Mouse (Mus musculus) megakaryocyte progenitor cell, adult 5-6 weeks (primary cell): ENCODE measurements around the gene Bclaf1. TPM values are rescaled to one million over a fixed set of nuclear protein-coding genes. Genes with fewer than 3 reads are reported as not detected.

ENCODE experiments used
- ATAC-seq: replicated peaks from 2 replicates; pipeline ENCODE4 v1.8.0; 2016; ENCODE audit warnings: mild to moderate bottlenecking, moderate TSS enrichment, inconsistent platforms; ENCODE audit not compliant: poor library complexity
- total RNA-seq, 2 experiments: library from RNA; stranded (forward) in 1 of 2; stranded (reverse) in 1 of 2; fragments of 157-497, 149-512 nt in 1 of 2; fragments of 200-1000 nt in 1 of 2; gene quantifications; 2 replicates each; pipeline versions ENCODE4 v1.2.3 to v1.2.4; 2015 to 2017

Gene Bclaf1
- total RNA-seq, 2 experiments from 2014 or later, result 245 to 401 TPM

- no peak for ATAC-seq
Measured at GRCm38 (mm10) chr10:20314797-20315196, 2.5 kb downstream of the Bclaf1 start.

- ATAC-seq, result no peak
Measured at GRCm38 (mm10) chr10:20317466-20317865, 5.2 kb downstream of the Bclaf1 start.

GRCm38 (mm10) chr10:20326226-20326625 lies 14.0 kb downstream of the Bclaf1 start:
- ATAC-seq, result no peak

- ATAC-seq, result no peak
Measured at GRCm38 (mm10) chr10:20331262-20331661, 19.0 kb downstream of the Bclaf1 start.

GRCm38 (mm10) chr10:20337872-20338271 lies 25.6 kb downstream of the Bclaf1 start:
- no peak for ATAC-seq

- no peak for ATAC-seq
Measured at GRCm38 (mm10) chr10:20345736-20346135, 33.5 kb downstream of the Bclaf1 start.

- ATAC-seq, result peak; percentile 79
Measured at GRCm38 (mm10) chr10:20347285-20348214, 35.3 kb downstream of the Bclaf1 start, which contains the start of gene Mtfr2. Mtfr2 (plus strand) TSS chr10:20347770.

GRCm38 (mm10) chr10:20348894-20349293 lies 36.6 kb downstream of the Bclaf1 start:
- peak; percentile 47 for ATAC-seq

GRCm38 (mm10) chr10:20361542-20362449 lies 49.5 kb downstream of the Bclaf1 start:
- ATAC-seq, result peak; percentile 88

- ATAC-seq, result no peak
Measured at GRCm38 (mm10) chr10:20362450-20363118, 50.3 kb downstream of the Bclaf1 start.

- ATAC-seq, result no peak
Measured at GRCm38 (mm10) chr10:20372046-20372445, 59.8 kb downstream of the Bclaf1 start.

- no peak for ATAC-seq
Measured at GRCm38 (mm10) chr10:20377621-20378020, 65.4 kb downstream of the Bclaf1 start.

- no peak for ATAC-seq
Measured at GRCm38 (mm10) chr10:20379071-20379735, 66.9 kb downstream of the Bclaf1 start.

- no peak for ATAC-seq
Measured at GRCm38 (mm10) chr10:20380798-20381197, 68.5 kb downstream of the Bclaf1 start.

GRCm38 (mm10) chr10:20381352-20381751 lies 69.1 kb downstream of the Bclaf1 start:
- no peak for ATAC-seq

GRCm38 (mm10) chr10:20382807-20383419 lies 70.6 kb downstream of the Bclaf1 start:
- no peak for ATAC-seq

- no peak for ATAC-seq
Measured at GRCm38 (mm10) chr10:20390568-20390967, 78.3 kb downstream of the Bclaf1 start.
